ENCODE assay signal across 8 mouse cellular contexts in the genomic region with DNA sequence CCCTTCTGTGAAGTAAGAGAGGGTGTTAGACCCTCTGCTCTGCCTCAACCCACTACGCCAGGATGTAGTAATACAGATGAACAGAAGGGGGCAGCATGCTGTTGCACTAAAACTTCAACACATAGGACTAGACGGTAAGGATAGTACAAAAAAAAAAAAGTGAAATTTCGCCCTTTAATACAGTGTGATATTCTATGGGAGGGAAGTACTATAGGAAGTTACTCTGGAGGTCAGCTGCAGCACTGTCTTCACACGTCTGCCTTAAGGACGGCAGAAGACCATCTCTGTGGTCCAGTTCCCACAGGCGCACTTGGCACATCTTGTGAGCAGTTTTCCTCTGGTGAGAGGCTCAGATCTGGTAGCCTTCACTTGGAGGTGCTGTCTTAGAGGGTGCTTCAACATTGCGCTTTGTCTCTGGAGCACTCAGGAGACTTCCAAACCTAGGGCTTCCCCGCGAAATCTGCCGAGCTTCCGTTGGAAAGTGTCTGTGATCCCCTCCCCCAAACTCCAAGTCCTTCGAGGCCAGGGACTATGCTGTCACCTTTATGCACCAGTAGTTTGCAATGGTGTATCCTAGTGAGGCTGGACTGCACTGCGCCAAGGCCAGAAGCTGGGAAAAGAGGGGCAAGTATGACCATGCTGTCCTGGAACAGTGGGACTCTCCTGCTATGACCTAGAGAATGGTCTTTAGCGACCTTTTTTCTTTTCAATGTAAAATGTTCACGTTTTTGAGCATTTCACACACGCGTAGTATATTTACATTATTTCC. TPM values are rescaled to one million over a fixed set of nuclear protein-coding genes. Genes with fewer than 3 reads are reported as not detected.
A peak's percentile ranks its signal among the peaks of the same experiment; 100 is the strongest.
DNase-seq lines count a peak whose midpoint lies in the region; ATAC-seq and TF ChIP-seq lines count a peak whose summit lies in the region.

No protein-coding gene starts in this region.

- WGBS in forebrain, postnatal 0 days, result 56% methylated on average over 17 of the region's 17 CpGs

- no peak overlapping the region for H3K4me2 ChIP-seq in forebrain, postnatal 0 days (ENCODE audit: low read depth)

- H3K4me1 ChIP-seq in forebrain, postnatal 0 days (ENCODE audit: insufficient read depth), result no peaks in the 10 kb centered on the region

- peak; percentile 88 for TF ChIP-seq CTCF in forebrain, postnatal 0 days (IDR thresholded peaks at IDR 0.05; ENCODE audit: low read depth)

- peak; percentile 88 for ATAC-seq in forebrain, postnatal 0 days
- peak; percentile 71 for ATAC-seq in megakaryocyte-erythroid progenitor cell, adult 5-6 weeks (replicated peaks; ENCODE audit: low FRiP score, low TSS enrichment, poor library complexity, severe bottlenecking)

- no peaks in the 10 kb centered on the region for H3K36me3 ChIP-seq in forebrain, postnatal 0 days (ENCODE audit: insufficient read depth)

- no peaks in the 10 kb centered on the region for H3K9me3 ChIP-seq in forebrain, postnatal 0 days (ENCODE audit: low read length)

- H3K27me3 ChIP-seq in forebrain, postnatal 0 days (ENCODE audit: insufficient read depth, low read length), result no peaks in the 10 kb centered on the region

- peak; percentile 71 for DNase-seq in gastrocnemius, adult 18-20 months (ENCODE audit: low spot score)
- DNase-seq in gastrocnemius, adult 8-10 months (ENCODE audit: low spot score in 2 of 2), result no peak
- DNase-seq in cerebellum, adult 11-12 months, result peak; percentile 42
- peak; percentile 81 for DNase-seq in forebrain, postnatal 0 days
- DNase-seq in induced T-regulatory cell, adult 2 months (ENCODE audit: low read depth), result peak; percentile 79
- DNase-seq in left cerebral cortex, postnatal 10 days (ENCODE audit: extremely low spot score in 1 of 2, low spot score in 2 of 2), result peak; percentile 42 to 66
- peak; percentile 70 for DNase-seq in right cerebral cortex, postnatal 4 days

- no peak overlapping the region for H3K9ac ChIP-seq in forebrain, postnatal 0 days

- intact Hi-C loops in left cerebral cortex, postnatal 10 days (cut with DNase I), result loop anchor here (1.0 to 10.0 kb wide), 2 partner anchors 129 to 399 kb away; no protein-coding TSS in a partner anchor

- H3K4me3 ChIP-seq in forebrain, postnatal 0 days (ENCODE audit: low read depth, low read length), result no peak overlapping the region

- no peak overlapping the region for H3K27ac ChIP-seq in forebrain, postnatal 0 days (ENCODE audit: low read depth, low read length)

RNA-seq across cellular contexts. Expression of a gene that starts 18.5 kb away (rescaled TPM):
- not detected for total RNA-seq in gastrocnemius, adult 18-20 months (2021)
- not detected for total RNA-seq in gastrocnemius, adult 8-10 months (2022)
- 0.29 and 0.92 TPM in 2 replicates for total RNA-seq in forebrain, postnatal 0 days (2014; rRNA removed)
- 0.33 and 0.45 TPM in 2 replicates for polyA plus RNA-seq in forebrain, postnatal 0 days (2015; fragmentation: Nextera tagmentation; extraction: Ambion mirVana)
- total RNA-seq in left cerebral cortex, postnatal 10 days (2021), result 1 to 10 TPM; 1.5 to 1.9 TPM
- total RNA-seq in megakaryocyte-erythroid progenitor cell, adult 5-6 weeks (2014; fragmentation: Nextera tagmentation), result not detected in 2 replicates
- total RNA-seq in megakaryocyte-erythroid progenitor cell, adult 5-6 weeks (2017), result not detected in 2 replicates

RNA-seq across cellular contexts. Expression of a gene that starts 36.7 kb away (rescaled TPM):
- 10 to 100 TPM in 1 of 2 experiments, 1 to 10 TPM in 1; 8.4 to 17.8 TPM for total RNA-seq in gastrocnemius, adult 18-20 months (2021)
- 10 to 100 TPM in 2 of 4 experiments, 1 to 10 TPM in 2; 8.5 to 11.6 (median 9.6) TPM for total RNA-seq in gastrocnemius, adult 8-10 months (2022)
- total RNA-seq in forebrain, postnatal 0 days (2014; rRNA removed), result 22.1 and 25.2 TPM in 2 replicates
- 11.2 and 13.6 TPM in 2 replicates for polyA plus RNA-seq in forebrain, postnatal 0 days (2015; fragmentation: Nextera tagmentation; extraction: Ambion mirVana)
- total RNA-seq in left cerebral cortex, postnatal 10 days (2021), result 10 to 100 TPM; 17.8 to 19.2 TPM
- 6.0 and 14.6 TPM in 2 replicates for total RNA-seq in megakaryocyte-erythroid progenitor cell, adult 5-6 weeks (2014; fragmentation: Nextera tagmentation)
- total RNA-seq in megakaryocyte-erythroid progenitor cell, adult 5-6 weeks (2017), result 11.6 and 14.9 TPM in 2 replicates

Comparison
In these comparisons a context has a peak if more than half of its experiments do, and no peak if none do; other contexts are left out.
1. DNase-seq: peak in gastrocnemius, adult 18-20 months (single experiment), cerebellum, adult 11-12 months (single experiment), forebrain, postnatal 0 days (single experiment), induced T-regulatory cell, adult 2 months (single experiment), left cerebral cortex, postnatal 10 days (2 of 2) and right cerebral cortex, postnatal 4 days (single experiment); none in gastrocnemius, adult 8-10 months (0 of 2).